Mouse (Mus musculus) embryo, embryonic 10 days (tissue): ENCODE results near the gene Zfp981.
"Not testable (repeated sequence)": the region's sequence is repeated elsewhere in the genome, so short reads cannot be mapped to it uniquely, and the experiment has no call there.

Experiments
- DNase-seq: peaks from one replicate; pipeline ENCODE4 v3.0.0-alpha.2; 2015; ENCODE audit warnings: low spot score

Zfp981 gene

DNA sequence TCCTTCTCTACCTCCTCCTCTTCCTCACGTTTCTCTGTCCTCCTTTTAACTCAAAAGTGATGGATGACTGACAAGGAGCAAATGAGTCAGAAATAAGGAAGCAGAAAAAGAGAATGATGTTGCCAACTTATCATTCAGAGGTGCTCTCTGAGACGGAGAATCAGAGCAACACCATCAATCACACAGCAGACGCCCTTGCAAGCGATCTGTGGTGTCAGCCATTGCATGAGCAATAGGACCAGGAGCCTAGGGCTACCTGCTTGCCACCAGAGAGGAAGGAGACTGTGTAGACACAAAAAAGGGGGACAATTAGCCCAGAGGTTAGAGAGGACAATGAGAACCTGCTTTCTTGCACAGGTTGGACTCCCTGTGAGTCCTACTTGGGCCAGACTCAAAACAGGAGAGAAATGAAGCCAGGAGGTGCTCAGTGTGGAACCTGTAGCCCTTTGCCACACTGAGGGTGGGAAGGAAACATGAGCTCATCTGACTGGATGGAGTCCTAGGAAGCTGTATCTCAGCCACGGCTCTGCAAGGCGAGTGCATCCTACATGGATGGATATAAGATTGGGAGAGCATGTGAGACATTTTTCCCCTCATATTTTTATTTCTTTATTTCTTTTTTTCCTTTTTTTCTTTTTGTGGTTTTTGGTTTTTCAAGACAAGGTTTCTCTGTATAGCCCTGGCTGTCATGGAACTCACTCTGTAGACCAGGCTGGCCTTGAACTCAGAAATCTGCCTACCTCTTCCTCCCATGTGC, 16.5 kb upstream of the Zfp981 start:
- peak; percentile 11 for DNase-seq

DNA sequence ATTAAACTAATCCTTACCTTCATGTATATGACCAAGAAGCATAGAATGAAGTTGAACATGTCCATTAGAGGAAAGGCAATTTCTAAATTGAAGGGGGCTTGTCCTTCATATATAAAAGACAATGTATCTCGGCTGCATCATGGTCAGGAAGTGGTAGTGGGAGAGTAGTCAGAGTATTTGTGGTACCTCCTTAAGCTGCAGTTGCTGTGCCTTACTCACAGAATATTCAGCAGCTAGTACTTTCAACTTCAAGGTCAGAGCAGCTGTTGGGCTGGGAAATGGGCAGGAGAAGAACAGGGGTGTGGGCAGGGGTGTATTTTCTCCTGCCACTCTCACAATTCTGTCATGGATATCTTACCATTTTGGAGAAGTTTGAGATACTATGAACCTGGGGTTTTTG, 15.1 kb upstream of the Zfp981 start:
- DNase-seq: not testable (repeated sequence)

DNA sequence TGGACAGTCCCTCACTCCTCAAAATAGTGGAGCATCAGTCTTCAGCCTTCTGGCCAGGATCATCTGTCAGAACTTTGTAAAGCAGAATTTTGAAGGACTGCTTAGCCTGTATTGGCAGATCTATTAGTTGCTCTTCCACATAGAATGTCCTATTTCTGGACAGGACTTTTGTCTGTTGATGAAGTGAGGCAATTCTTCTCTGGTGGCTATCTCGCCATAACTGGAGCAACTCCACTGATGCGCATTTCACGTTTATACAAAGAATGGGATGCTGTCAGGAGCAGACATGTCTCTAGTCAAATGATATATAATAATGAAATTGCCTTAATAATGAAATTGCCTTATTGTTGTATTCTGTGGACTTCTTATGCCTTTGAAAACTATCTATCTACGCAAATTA, 12.6 kb upstream of the Zfp981 start:
- not testable (repeated sequence) for DNase-seq

DNA sequence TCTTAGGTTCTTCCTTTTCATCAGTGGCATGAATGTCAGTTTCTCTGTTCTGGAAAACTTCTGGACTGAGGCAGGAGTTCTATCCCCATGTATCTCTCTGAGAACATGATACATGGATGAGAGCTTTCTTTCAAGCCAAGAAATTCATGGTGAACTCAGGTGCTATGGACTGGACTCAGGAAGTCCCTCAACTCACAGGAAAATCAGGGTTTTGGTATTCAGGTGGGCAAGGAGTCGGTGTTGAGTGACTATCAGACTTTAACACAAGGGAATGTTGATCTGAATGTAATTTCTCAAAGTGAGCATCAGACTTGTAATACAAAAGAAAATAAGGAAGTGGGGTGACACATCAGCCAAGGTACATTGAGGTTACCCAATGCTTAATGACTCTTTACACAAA, 9.8 kb upstream of the Zfp981 start:
- not testable (repeated sequence) for DNase-seq

DNA sequence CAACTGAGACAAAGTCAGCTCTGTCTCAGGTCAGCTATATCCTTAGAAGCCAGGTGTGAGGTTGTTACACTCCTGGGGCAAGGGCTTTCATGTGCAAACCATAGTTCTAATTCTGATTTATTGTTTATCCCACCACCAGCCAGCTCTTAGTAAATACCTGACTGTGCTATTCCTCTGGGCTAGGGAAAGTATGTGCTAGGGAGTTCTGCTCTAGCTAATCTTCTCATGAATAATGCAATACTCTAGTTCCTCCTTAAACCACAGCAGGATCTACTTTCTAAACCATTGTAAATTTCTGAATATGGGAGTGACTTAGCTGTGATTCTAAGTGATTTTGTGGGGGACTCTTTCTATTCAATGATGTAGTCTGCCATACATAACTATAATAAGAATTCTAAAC, 9.4 kb upstream of the Zfp981 start:
- DNase-seq: no peak

DNA sequence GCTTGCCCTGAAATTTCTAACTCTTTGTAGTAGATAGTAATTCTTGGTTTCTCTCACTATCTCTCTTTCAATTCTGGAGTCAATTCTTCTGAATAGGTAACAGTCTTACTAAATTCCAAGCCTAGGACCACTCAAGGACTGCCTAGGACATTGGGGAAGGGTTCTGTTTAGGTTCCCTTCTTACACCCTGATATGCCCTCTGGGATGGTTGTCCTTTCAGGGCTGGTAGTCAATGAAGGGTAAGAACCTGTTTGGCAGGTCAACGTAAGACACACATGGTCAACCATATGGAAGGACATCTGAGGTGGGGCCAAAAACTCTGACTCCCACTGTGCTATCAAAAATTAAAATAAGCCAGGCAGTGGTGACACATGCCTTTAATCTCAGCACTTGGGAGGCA, 9.0 kb upstream of the Zfp981 start:
- no peak for DNase-seq

DNA sequence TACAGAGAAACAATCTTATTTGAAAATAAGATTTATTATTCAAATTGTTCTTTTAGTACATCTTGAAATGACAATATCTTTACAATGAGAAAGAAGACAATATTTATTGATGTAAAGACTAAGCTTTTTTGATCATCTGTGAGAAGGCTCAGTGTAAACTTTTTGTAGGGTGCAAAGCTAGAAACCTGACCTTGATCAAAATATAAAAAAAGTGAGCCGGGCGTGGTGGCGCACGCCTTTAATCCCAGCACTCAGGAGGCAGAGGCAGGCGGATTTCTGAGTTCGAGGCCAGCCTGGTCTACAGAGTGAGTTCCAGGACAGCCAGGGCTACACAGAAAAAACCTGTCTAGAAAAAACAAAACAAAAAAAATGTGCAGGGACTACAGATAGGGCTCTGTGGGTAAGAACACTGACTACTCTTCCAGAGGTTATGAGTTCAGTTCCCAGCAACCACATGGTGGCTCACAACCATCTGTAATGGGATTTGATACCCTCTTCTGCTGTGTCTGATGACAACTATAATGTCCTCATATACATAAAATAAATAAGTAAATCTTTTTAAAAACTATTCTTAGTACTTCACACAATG, 8.4 kb upstream of the Zfp981 start:
- DNase-seq: not testable (repeated sequence)

DNA sequence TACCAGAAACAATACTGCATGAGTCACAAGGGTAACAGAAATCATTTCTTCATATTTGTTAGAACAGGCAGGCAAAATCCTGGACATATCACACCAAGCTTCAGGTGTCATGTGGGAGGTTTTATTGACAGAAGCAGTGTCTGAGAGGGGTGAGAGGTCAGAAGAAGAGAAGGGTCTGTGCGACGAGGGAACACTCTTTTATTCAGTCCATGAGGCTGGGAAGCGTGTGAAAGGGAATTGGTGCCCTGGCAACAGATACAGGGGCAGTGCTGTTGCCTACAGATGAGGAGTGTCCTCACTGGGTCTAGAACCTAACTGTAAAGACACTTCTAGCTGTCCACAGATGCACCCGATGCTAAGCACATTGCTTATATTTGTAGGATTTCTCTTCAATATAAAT, 6.8 kb upstream of the Zfp981 start:
- DNase-seq: no peak

DNA sequence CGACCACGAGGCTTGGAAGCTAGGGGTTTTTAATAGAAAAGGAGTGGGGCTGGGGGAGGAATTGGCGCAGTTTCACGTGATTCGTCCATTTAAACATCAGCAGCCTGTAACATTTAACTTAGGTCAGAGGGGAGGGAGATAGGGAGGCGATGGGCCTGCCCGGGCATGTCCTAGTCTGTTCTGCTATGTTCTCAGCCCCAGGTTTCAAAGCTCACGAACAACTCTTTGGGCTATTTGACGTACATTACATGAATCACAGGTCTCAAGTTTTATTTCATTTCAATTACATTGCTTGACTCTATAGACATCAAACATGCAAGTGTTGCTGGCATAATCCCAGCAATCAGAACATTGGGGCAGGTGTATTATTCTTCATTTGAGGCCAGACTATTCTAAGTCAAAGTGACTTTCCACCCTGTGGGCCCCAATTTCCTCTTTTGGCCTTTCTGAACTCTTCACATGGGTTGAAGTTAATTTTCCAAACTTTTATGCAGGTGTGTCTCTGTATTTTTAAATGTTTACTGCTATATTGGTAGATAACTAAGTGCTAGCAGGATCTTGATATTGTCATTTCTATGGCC, 4.0 kb upstream of the Zfp981 start:
- DNase-seq: not testable (repeated sequence)

DNA sequence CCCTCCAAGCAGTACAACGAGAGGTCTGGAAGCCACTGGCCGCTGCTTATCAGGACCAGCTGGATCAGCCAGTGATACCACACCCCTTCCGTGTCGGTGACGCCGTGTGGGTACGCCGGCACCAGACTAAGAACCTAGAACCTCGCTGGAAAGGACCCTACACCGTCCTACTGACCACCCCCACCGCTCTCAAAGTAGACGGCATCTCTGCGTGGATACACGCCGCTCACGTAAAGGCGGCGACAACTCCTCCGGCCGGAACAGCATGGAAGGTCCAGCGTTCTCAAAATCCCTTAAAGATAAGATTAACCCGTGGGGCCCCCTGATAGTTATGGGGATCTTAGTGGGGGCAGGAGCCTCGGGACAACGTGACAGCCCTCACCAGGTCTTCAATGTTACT, 7.2 kb downstream of the Zfp981 start:
- not testable (repeated sequence) for DNase-seq

DNA sequence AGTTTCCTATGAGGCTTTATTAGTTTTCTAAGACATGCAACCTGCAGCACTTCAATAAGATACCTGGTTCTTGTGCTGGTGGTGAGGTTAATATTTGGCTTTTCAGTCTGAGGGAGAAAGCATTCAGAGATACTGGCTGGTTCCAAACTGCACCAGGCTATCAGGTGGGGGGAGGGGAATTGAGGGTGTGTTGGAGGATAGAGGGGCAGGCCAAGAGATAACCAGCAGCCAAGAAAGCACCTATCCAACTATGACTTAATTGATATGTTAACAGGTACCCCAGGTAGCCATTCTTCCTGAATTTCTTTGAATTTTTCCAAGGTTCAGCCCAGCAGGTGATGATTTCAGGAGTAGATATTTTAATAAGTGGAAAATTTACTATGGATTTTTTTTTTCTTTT, 10.0 kb downstream of the Zfp981 start:
- not testable (repeated sequence) for DNase-seq

DNA sequence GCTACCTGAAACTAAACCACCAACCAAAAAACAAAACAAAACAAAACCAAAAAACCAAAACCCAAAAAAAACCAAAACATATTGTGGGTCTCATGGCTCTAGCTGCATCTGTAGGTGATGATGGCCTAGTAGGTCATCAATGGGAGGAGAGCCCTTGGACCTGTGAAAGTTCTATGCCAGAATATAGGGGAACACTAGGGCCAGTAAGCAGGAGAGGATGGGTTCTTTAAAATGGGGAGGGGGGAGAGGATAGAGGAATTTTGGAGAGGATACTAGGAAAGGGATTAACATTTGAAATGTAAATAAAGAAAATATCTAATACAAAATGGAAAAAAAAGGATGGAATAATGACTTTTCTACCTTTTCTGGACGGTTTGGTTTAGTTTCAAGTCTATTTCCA, 14.6 kb downstream of the Zfp981 start:
- no peak for DNase-seq

DNA sequence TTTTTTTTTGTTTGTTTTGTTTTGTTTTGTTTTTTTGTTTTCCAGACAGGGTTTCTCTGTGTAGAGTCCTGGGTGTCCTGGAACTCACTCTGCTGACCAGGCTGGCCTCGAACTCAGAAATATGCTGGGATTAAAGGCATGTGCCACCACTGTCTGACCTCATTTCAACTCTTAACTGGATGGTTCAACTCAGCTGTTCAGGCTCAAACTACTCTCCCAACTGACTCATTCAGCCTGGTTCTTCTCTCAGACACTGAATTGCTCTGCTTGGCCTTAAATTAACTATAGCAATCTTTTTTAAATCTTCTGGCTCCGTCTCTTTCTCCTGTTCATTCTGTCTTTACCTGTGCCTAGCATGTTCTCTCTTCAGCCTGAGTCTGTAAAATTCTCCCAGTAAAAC, 15.3 kb downstream of the Zfp981 start:
- not testable (repeated sequence) for DNase-seq

DNA sequence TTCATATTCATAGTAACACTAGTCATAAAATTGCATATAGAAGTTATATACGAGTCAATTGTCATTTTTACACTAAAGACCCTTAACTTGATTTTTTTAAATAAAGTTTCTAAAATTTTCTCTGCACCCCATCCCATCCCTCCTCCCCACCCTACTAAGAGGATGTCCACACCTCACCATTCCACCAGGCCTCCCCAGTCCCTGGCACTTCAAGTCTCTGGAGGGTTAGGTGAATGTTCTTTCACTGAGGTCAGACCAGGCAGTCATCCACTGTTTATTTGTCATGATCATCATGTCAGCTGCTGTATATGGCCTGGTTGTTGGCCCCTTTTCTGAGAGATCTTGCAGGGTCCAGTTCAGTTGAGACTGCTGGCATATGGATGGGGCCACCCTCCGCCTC, 18.9 kb downstream of the Zfp981 start:
- no peak for DNase-seq

DNA sequence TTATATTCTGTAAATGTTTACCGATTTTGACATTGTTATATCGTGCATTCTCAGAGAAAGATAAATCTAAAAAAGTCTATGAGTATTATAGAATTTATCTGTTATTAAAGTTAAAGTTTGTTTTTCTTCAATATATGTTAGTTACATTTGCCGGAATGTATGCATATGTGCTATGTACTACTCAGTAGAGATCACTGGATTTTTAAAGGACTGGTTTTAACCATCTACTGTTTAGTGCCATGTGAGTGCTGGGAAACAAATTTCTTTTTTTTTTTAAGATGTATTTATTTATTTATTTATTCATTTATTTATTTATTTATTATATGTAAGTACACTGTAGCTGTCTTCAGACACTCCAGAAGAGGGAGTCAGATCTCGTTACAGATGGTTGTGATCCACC, 32.7 kb downstream of the Zfp981 start:
- no peak for DNase-seq

DNA sequence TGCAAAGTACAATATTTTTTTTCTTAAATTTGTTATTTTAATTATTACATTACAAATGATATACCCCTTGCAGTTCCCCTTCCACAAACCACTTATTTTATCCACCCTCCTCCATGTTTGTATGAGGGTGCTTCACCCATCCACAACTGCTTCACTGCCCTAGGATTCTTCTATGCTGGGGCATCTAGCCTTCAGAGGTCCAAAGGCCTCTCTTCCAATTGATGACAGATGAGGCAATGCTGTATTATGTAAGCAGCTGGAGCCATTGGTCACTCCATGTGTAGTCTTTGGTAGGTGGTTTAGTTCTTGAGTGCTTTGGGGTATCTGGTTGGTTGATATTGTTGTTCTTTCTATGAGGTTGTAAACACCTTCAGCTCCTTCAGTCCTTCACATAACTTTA, 34.1 kb downstream of the Zfp981 start:
- no peak for DNase-seq

DNA sequence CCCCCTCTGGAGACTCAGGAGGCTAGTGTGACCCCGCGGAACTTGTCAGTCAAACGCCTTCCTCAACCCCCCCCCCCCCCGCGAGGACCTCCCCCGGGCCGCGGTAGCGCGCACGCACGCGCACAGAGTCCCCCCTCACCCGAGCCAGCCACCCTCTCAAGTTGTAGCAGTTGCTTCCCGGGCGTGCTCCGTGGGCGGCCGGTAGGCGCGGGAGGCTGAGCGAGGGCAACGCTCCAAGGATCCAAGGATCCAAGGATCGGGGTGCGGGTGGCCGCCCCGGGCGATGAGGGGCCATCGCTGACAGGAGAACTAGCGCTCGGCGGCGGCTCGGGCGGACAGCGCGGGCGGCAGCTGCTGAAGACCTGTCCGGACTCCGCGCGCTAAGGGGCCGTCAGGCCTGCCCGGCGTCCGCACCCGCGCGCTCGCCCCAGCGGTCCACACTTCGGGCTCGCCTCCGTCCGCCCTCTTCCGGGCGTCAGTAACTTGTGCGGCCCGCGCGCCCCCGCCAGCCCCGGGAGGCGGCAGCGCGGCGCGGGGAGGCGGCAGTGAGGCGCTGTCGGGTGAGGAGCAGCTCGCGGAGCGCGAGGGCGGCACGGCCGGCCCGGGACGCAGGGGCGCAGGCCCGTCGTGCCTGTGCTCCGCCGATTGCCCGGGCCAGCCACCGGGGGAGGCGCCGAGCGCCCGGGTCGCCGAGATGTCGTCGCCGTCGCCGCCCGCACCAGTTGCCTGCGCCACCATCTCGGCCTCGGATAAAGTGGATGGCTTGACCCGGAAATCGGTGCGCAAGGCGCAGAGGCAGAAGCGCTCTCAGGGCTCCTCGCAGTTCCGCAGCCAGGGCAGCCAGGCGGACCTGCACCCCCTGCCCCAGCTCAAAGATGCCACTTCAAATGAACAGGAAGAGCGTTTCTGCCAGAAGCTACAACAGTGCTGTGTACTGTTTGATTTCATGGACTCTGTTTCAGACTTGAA, 78.4 kb downstream of the Zfp981 start:
- DNase-seq: not testable (repeated sequence)
